Comparison of ENCODE assay signal across 8 mouse cellular contexts in genomic region chr9:124256271-124257199, GRCm38 (mm10). TPM values are rescaled to one million over a fixed set of nuclear protein-coding genes. Genes with fewer than 3 reads are reported as not detected.
DNase-seq lines count a peak whose midpoint lies in the region; ATAC-seq and TF ChIP-seq lines count a peak whose summit lies in the region.
"Not testable (repeated sequence)": the region's sequence is repeated elsewhere in the genome, so short reads cannot be mapped to it uniquely, and the experiment has no call there.

No protein-coding gene starts in this region.

- H3K9ac ChIP-seq in forebrain, embryonic 11.5 days (ENCODE audit: low read length); heart, embryonic 14.5 days (ENCODE audit: low read length); intestine, postnatal 0 days (ENCODE audit: low read depth, low read length); liver, embryonic 15.5 days; midbrain, postnatal 0 days (replicated peaks; ENCODE audit: low read length, poor library complexity, severe bottlenecking): not testable (repeated sequence)

- peak; percentile 83 for ATAC-seq in forebrain, embryonic 11.5 days (replicated peaks; ENCODE audit: low FRiP score)
- ATAC-seq in heart, embryonic 14.5 days (ENCODE audit: insufficient number of reproducible peaks, insufficient read depth, low FRiP score, low read depth) = peak; percentile 77; the same call in 1 of the 2 replicates
- peak; percentile 64 for ATAC-seq in intestine, postnatal 0 days
- ATAC-seq in liver, embryonic 15.5 days (ENCODE audit: insufficient read depth) = peak; percentile 52
- peak; percentile 73 for ATAC-seq in midbrain, postnatal 0 days (ENCODE audit: low FRiP score)

- DNase-seq in 416B (ENCODE audit: low read depth) = peak; percentile 59
- peak; percentile 43 for DNase-seq in c-Kit-positive CD71-positive TER-119-negative erythroid progenitor cells, embryonic 14.5 days (ENCODE audit: low read depth)
- DNase-seq in forebrain, embryonic 11.5 days (ENCODE audit: low spot score) = peak; percentile 76
- DNase-seq in midbrain, postnatal 0 days (ENCODE audit: low spot score) = peak; percentile 48
- DNase-seq in splenic B cell, adult 2 months (ENCODE audit: low read depth, low spot score) = peak; percentile 59

- not testable (repeated sequence) for H3K4me2 ChIP-seq in forebrain, embryonic 11.5 days (ENCODE audit: low read depth, low read length, severe bottlenecking); heart, embryonic 14.5 days (ENCODE audit: low read length); intestine, postnatal 0 days (replicated peaks; ENCODE audit: low read depth); liver, embryonic 15.5 days; midbrain, postnatal 0 days (ENCODE audit: low read depth, low read length, poor library complexity, severe bottlenecking)

- not testable (repeated sequence) for H3K4me3 ChIP-seq in forebrain, embryonic 11.5 days (ENCODE audit: low read depth, low read length); heart, embryonic 14.5 days (ENCODE audit: control insufficient read depth in 1 of 2, insufficient read depth in 1 of 2, low read depth in 1 of 2, low read length in 2 of 2); liver, embryonic 15.5 days (replicated peaks); midbrain, postnatal 0 days (ENCODE audit: low read depth, low read length)
- 0 out of 2 replicates have a peak overlapping the region, but pooled peaks have one; percentile 0 for H3K4me3 ChIP-seq in intestine, postnatal 0 days (ENCODE audit: low read depth, low read length)

- not testable (repeated sequence) for TF ChIP-seq CTCF in intestine, postnatal 0 days (IDR thresholded peaks at IDR 0.05; ENCODE audit: low read depth); midbrain, postnatal 0 days (IDR thresholded peaks at IDR 0.05)

- 26% methylated on average over 1 of the region's 1 CpGs for whole genome bisulfite sequencing in forebrain, embryonic 11.5 days
- 27% methylated on average over 1 of the region's 1 CpGs for WGBS in heart, embryonic 14.5 days
- 16% methylated on average over 1 of the region's 1 CpGs for WGBS in intestine, postnatal 0 days
- 10% methylated on average over 1 of the region's 1 CpGs for WGBS in liver, embryonic 15.5 days (ENCODE audit: insufficient replicate concordance)
- WGBS in midbrain, postnatal 0 days = 20% methylated on average over 1 of the region's 1 CpGs

- not testable (repeated sequence) for H3K27me3 ChIP-seq in forebrain, embryonic 11.5 days (ENCODE audit: control insufficient read depth, insufficient read depth, low read length); heart, embryonic 14.5 days (ENCODE audit: control insufficient read depth, insufficient read depth, low read length); intestine, postnatal 0 days (replicated peaks; ENCODE audit: control insufficient read depth, insufficient read depth, low read length); liver, embryonic 15.5 days; midbrain, postnatal 0 days (ENCODE audit: insufficient read depth, low read length); splenic B cell, adult 2 months (ENCODE audit: control insufficient read depth, insufficient read depth, low read length, poor library complexity, severe bottlenecking)

- not testable (repeated sequence) for H3K4me1 ChIP-seq in forebrain, embryonic 11.5 days (replicated peaks; ENCODE audit: control insufficient read depth, insufficient read depth, low read length); heart, embryonic 14.5 days (ENCODE audit: control insufficient read depth in 2 of 2, insufficient read depth in 2 of 2, low read length in 2 of 2); intestine, postnatal 0 days (replicated peaks; ENCODE audit: control insufficient read depth, insufficient read depth, low read length); liver, embryonic 15.5 days (replicated peaks); midbrain, postnatal 0 days (ENCODE audit: insufficient read depth, low read length)

- H3K27ac ChIP-seq in forebrain, embryonic 11.5 days (ENCODE audit: low read depth, low read length); heart, embryonic 14.5 days (replicated peaks in 1 of 2; ENCODE audit: control insufficient read depth in 1 of 2, insufficient read depth in 1 of 2, low read depth in 2 of 2, low read length in 2 of 2); intestine, postnatal 0 days (ENCODE audit: low read depth, low read length); liver, embryonic 15.5 days (replicated peaks); midbrain, postnatal 0 days (ENCODE audit: low read depth, low read length): not testable (repeated sequence)

- H3K36me3 ChIP-seq in forebrain, embryonic 11.5 days (ENCODE audit: control insufficient read depth, insufficient read depth, low read length); heart, embryonic 14.5 days (ENCODE audit: control insufficient read depth, insufficient read depth, low read length); intestine, postnatal 0 days (ENCODE audit: control insufficient read depth, insufficient read depth); liver, embryonic 15.5 days (replicated peaks); midbrain, postnatal 0 days (ENCODE audit: insufficient read depth, low read length); splenic B cell, adult 2 months (ENCODE audit: control insufficient read depth, insufficient read depth, low read length, poor library complexity, severe bottlenecking): not testable (repeated sequence)

- not testable (repeated sequence) for H3K9me3 ChIP-seq in forebrain, embryonic 11.5 days (ENCODE audit: control insufficient read depth, low read length); midbrain, postnatal 0 days (ENCODE audit: low read length)
- H3K9me3 ChIP-seq in heart, embryonic 14.5 days (ENCODE audit: control insufficient read depth, low read length) = peaks cover 18% of the 10 kb centered on the region
- peaks cover 13% of the 10 kb centered on the region for H3K9me3 ChIP-seq in intestine, postnatal 0 days (ENCODE audit: control insufficient read depth)
- peaks cover 12% of the 10 kb centered on the region for H3K9me3 ChIP-seq in liver, embryonic 15.5 days (replicated peaks)

RNA-seq across cellular contexts. Expression of gene 2010315B03Rik, which starts 56.0 kb away (rescaled TPM):
- 6.9 and 9.4 TPM in 2 replicates for polyA plus RNA-seq in forebrain, embryonic 11.5 days (2014; fragmentation: Nextera tagmentation; extraction: Ambion mirVana)
- 8.5 and 9.5 TPM in 2 replicates for polyA plus RNA-seq in heart, embryonic 14.5 days (2014; fragmentation: Nextera tagmentation; extraction: Ambion mirVana)
- polyA plus RNA-seq in intestine, postnatal 0 days (2015; fragmentation: Nextera tagmentation; extraction: Ambion mirVana) = 18.5 and 19.8 TPM in 2 replicates
- polyA plus RNA-seq in liver, embryonic 15.5 days (2015; fragmentation: Nextera tagmentation; extraction: Ambion mirVana) = 3.8 TPM in 2 replicates
- total RNA-seq in midbrain, postnatal 0 days (2014; rRNA removed) = 9.7 and 17.3 TPM in 2 replicates
- polyA plus RNA-seq in midbrain, postnatal 0 days (2015; fragmentation: Nextera tagmentation; extraction: Ambion mirVana) = 13.1 and 13.6 TPM in 2 replicates
